Mouse (Mus musculus) cerebellum, postnatal 36 days (tissue): ENCODE results near the gene Clec1a.
"Not testable (repeated sequence)": the region's sequence is repeated elsewhere in the genome, so short reads cannot be mapped to it uniquely, and the experiment has no call there.

ENCODE experiments used
- DNase-seq, 2 experiments: peaks; one replicate each; pipeline ENCODE4 v3.0.0; 2021 to 2022; ENCODE audit warnings: mixed read lengths in 2 of 2

Clec1a gene

DNA sequence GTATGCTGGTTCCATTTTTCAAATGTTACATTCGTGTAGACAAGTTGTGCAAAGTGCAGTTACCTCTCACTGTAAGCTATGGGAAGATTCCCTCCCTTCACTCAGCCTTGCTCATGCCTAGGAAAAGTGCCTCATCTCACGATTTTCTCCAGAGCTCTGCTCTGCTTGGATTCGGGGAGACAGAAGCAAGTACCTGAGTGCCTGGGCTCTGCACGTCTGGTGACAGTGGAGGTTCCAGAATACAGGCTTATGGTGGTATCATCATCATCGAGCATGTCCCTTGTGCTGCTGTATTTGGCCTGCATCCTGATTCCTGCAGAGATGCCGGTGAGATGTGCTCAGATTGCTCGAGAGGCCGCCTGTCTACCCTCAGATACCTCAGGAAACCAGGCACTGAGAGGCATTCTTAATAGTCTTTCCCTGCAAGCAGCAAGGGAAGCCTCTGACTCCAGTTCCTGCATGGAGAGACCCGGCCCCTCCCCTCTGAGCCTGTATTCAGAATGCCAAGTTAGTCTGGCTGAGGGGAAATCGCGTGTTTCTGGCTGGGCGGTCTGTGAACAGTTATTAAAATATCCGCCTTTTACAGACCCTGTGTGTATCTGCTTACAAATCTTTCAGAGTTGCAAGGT, at the start of gene Clec1a:
Clec1a (minus strand) TSS at position 590 of the 629 bp plus-strand sequence.
- peak; percentile 3 to 16 for DNase-seq

DNA sequence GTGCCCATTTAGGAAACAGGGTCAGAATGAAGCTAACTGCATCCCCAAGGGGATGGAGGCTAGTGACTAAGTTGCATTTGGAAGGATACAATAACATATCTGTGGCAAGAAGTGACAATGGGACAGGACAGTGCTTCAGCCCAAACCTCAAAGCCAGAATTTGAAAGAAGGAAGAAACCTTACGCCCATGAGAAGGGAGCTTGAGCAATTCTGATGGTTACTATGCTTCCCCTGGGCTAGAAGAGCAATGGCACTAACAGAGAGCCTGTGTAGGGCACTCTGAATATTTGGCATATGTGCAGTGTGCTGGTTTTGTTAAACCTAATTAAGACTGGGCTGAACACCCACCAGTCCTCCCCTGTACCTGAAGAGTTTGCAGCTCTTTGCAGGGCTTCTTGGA, 47.7 kb upstream of the Clec1a start:
- DNase-seq, result not testable (repeated sequence)

DNA sequence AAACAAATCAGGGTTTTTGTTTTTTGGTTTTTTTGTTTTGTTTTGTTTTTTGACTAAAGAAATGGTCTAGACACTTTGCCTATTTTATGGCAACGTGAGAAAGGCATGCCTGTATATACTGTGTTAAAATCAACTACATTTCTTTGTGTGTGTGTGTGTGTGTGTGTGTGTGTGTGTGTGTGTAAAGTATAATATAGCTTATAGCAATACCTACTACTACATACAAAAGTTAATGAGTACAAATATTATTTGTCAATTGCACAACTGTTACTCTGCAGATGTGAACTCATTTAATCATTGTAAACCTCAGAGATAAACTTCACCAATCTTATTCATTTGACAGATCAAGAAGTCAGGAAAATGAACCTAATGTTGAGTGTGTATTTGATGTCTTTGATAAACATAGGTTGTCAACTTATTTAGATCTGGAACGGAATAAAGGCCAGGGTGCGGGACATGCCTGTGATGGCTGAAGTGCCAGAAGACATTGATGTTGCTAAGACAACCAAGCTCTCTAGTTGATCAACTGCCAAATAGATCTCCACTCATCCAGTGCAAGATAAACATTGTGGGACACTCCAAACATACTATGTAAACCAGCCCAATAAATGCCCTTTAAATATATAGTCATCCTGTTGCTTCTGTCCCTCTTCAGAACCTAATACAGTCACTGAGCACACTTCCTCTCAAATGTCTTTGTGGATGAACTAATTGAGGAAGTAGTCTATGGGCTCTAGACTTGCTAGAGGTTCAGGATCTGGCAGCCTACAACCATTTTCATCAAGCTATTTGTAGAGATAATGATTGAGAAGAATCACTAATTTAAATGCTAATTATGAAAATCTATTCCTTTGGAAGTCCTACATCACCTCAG, 45.8 kb upstream of the Clec1a start:
- no peak for DNase-seq

DNA sequence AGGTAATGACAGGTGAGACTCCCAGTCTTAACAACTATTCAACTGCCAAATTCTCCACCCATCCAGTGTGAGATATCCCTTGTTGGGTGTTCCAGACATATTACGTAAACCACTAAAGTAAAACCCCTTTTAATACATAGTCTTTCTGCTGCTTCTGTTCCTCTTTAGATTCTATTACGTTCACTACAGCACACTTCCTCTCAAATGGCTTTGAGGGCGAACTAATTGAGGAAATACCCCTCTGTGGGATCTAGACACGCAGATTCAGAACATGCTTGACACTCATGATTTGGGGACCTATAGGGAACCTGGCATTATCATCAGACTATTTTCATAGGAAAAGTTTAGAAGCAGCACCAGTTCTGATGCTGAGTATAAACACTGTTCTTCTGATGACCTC, 43.1 kb upstream of the Clec1a start:
- DNase-seq, result no peak

DNA sequence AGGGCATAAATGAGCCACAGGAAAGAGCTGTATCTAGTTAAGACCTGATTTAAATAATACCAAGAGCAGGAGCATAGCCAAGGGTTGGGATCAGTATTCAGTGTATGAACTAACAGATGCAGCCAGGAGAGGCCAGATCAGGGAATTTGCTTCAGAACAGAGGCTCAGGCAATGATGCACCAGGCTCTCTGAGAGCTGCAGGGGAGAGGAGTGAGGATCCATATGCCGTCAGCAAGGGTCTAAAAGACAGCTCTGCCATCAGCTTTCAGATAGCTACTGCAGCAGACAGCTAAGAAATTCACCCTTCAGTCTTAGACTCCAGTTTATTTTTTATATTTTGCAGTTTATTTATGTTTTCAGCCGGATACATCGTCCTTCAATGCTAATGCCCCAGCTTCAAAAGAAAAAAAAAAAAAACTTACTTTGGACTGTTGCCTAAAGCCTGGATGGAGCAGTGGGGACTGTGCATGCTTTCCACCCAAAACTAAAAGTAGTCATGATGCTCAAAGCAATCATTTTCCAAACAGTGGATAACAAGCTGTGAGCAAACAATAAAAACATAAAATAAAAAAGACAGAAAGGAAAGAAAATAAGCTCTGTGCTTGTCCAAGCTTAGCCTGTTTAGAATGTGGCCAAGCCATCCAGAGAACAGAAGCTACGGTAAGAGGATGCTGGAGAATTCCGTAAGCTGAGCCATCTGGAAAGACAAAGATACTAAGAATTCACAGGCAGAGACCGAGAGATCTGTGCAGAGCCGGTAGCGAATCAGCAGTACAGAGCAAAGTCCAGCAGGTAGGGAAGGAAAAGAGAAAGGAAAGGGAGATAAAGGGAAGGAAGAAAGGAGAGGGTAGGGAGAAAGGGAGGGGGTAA, 28.5 kb upstream of the Clec1a start:
- DNase-seq, result no peak

DNA sequence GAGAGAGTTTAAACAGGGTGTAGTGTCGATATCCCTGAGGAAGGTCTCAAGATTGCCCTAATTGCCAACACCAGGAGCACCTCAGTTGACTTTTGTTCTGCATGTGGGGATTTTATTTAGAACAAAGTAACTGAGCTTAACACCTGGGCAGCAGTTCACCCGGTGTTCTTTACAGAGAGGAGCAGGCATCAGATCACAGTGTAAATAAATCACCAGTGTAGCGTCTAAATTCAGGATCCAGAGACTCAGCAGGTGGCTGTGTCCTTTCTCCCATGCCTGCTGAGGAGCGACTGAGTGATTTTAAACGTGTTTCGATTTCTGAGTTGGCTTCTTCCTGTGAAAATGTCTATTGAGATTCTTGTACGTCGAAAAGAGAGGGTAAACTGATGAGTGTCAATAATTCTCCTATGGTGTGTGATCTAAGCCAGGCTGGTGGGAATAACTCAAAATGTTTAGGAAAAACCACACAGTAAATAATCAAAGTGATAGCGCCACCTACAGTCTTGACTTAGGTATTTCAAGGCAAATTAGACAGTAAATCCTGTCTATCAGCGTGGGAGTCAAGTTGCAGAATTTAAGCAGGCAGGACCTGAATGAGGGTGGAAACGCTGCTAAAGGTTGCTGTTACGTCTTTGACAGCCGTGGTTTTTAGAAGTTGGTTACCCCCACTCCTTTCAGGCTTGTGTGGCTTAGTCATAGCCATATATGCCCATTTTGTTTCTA, 24.8 kb upstream of the Clec1a start:
- DNase-seq, result peak in 1 of 2 experiments; percentile 2

DNA sequence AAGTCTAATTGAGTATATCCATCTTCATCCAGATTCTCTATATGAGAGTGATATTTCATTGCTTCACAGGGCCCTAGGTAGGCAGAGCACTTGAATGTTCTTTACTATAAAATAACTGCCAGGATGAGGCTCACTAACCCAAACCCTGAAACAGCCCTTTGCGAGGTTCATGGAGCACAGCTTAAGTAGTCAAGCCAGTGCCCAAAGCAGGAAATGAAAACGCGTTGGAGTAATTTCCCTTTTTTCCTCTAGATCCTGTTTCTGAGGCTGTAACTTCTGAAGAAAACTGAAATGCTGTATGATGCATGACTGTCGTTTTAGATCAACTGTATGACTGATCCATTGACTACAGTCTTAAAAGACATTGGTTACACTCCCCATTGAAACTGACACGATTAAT, 20.8 kb upstream of the Clec1a start:
- DNase-seq, result no peak

DNA sequence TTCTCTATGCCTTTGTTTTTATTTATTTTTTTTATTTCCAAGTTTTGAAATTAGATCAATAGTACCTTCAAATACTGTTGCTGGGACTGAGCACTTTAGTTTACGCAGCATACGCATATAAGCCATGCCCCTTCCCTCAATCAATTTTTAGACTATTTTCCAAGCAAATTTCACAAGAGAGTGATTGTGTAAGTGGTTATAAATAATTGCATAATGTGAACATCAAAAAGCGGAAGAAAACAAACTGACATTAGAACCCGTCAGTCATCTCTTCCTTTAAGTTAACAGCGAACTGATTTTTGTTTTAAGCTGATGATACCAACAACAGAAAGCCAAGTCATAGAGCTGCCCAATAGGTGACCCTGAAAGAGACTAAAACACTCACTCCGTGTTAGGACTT, 19.6 kb upstream of the Clec1a start:
- no peak for DNase-seq

DNA sequence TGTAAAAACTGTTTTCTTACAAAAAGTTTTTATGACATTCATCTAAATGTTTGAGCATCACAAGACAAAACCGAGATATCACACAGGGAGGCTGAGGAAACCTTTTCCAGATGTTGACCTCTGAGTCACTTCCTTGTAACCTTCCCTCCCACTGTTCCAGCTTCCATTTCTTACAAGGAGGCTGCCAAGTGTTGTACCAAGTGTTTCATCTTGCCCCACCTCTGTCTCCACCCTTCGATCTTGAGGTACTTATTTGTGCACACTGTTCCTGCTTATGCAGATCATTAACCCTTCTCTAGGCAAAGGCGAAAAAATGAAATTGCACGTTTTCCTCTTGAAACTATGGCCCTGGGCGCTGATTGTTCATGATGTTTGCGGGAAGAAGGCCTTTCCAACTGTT, 2.1 kb downstream of the Clec1a start:
- no peak for DNase-seq

DNA sequence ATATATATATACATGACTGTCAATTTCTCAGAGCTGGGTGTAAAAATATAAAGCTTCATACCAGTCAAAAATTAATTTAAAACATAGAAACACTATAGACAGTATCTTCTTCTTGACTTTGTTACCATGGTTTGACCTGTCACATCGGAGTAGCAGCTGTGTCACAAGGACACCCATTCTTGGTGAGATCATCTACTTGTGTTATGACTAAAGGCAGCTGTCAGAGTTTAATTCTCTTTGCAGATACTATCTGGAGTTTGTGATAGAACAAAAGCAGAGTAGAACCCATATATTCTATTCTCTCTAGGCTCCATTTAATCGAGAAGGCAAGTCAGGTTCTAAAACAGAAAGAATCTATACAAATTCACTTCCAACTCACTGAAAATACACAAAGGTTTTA, 13.8 kb downstream of the Clec1a start:
- no peak for DNase-seq

DNA sequence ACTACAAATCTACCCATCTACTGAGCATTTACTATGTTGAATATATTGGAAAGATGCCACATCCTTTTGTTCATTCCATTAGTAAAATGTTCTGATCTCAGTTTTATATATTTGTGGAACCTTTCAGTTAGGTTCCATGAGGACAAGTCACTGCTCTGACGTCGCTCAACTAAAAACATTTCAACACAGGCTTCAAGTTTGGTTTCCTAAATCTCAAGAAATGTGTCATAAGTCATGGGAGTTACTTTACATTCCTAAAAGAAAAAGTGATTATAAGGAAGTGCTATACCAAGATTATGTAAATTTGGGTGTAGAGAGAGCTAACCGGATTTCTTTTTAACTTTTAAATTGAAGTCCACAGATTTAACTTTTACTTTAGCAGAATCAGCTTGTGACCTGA, 15.8 kb downstream of the Clec1a start:
- DNase-seq, result no peak

DNA sequence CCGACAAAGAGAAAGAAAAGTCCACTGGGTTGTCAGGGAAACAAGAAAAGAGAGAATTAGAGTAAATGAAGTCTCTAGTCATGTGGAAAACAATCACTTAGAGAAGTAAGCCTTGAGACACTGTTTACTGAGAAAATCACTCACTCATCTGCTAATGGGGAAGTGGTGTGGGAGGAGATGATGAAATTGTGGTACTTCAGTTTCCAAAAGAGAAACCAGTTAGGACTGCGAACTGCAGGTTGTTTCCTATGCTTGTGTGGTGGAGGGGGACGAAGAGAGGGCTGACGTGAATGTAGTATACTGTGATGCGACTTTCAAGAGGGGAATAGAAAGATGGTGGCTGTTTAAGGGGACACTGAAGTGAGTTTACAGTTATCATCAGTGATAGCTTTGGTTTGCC, 17.6 kb downstream of the Clec1a start:
- DNase-seq, result no peak

DNA sequence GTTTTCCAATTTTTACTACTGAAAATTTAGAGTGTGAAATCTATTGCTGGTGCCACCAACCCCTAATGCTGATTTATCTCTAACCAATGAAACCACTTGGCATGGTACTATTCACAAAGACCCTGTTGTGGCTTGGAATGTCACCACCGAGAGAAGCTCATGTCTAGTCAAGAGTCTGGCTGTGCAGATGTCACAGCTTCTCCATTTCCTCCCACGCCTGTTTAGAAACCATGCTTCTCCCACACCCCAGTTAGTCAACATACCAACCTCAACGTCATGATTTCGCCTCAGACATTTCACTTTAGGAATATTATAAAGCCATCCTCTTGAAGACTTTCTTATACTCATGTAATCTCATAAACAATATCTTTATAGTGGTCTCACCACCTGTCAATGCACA, 24.5 kb downstream of the Clec1a start:
- no peak for DNase-seq

DNA sequence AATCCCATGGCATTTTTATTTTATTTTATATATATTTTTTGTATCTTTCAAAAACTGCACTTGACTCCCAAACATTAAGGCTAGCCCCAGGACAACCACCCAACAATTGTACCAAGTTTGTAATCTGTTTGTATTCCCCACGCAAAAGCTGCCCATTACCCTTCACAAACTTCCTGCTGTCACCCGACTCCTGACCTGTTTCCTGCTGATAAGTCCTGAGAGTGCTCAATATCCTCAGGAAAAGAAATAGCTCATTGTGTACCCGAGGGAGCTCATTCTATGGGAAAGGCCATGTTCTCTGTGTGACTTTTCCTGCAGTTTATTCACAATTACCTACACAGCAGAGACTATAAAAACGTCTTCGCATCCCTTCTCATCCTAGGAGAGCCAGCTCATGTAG, 26.0 kb downstream of the Clec1a start:
- no peak for DNase-seq

DNA sequence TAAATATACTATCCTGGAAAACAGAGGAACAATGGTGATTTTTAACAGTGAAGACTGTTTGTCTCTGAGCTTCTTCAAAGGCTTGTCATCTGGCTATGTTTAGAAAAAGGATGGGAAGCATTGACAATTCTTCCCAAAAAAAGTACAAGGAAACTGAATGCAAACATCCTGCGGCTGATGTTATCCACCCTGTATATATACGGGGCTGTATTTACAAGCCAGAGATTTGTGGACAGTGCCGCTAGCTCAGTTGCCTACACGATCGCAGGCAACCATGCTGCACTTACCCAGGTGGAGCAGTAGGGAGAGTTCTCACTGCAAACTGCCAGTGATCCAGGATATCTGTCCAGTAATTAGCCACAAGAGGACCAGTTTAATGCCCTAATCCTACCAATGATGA, 26.6 kb downstream of the Clec1a start:
- no peak for DNase-seq

DNA sequence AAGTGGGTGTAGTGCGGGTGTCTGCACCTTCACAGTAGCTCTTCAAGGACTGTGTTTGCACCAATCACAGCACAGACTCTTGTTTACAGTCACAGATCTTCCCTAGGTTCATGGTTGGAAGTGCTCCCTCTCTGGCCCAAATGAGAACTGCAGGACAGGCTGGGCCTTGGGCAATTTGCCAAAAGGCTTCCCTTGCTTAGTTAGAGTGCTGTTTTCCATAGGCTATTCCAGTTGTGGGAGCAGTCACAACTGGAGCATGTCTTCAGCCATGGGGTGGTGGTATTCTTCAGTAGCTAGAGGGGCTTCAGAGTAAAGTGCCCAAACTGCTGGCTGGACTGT, 28.1 kb downstream of the Clec1a start:
- DNase-seq, result peak; percentile 48 to 69

DNA sequence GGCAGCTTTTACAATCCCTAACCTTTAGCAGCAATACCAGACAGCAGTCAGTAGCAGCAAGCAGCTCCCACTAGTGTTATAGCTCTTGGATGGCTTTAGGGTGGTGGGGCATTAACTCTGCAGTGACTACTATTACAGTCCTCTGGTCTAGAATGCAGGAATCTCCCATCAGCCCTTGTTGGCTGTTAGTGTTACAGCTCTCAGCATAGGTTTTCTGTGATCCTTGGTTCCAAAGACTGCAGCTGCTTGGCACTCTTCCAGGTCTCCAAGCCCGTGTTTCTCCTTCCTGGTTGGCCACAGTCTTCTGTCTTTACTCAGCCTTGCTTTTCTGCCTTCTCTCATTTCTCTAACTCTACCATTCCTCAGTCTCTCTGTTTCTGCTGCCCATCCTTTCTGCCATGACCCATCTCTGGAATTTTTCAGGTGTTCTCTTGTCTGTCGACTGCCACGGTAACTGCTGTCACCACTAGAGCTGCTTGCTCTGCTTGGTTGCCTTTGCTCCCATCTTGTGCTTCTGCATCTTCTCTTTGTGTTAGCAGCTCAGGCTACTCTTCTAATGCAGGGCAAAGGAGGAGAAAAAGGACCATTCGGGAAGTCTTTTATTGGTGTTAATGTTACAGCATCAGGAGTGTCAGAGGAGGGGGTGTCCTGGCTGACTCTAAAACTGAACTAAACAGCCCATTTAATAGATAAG, 28.6 kb downstream of the Clec1a start:
- no peak for DNase-seq

DNA sequence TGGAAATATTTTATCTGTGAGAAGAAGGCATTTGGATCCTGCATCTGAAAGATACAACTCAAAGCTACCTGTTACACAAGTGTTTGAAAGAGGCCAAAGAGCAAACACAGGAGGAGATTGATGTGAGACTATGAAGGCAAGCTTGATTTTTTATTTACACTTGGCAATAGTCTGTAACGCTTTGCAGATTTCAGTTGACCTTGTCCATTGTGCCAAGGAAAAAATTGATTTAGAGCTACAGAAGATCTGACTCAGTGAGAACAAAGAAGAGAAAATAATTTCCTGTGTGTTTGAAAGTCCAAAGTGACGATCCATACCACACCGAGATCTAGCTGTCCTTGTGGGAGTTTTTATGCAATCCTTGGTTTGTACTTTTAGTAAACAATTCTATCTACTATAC, 29.5 kb downstream of the Clec1a start:
- no peak for DNase-seq

DNA sequence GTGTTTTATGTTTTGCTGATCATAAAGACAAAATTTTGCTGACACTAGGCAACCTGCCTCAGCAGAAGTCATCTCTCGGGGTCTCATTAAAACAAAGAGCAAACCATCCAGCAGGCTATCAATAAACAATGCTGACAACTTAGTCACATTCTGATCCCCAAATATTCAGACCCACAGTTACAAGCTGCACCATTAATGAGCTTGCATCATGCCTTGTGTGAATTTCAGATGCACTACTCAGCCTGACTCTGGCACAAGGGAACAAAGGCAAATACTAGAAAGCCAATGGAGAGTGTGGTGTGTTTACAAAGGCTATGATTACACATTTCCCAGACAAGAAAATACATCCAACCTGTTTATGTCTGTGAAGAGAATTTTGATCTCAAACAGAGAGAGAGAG, 37.6 kb downstream of the Clec1a start:
- no peak for DNase-seq

DNA sequence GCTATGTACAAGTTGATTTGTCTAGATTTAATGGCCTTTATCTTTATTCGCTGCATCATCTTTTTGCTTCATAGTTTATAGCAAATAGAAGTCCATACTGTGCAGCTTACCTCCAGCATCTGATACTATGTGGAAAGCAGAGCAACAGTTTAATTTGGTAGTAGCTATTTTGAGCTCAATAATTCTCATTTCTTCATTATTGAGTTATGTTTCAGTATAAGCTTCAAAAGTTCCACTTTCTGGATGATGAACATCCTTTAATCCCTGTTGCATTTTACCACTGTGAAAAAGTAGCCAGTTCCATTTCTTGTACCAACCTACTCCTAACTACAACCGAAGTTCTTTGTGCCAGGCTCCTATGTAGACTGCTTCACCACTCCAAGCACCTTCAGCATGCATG, 43.2 kb downstream of the Clec1a start, which contains the start of gene Clec9a:
Clec9a (plus strand) TSS at position 301 of the 400 bp plus-strand sequence.
- no peak for DNase-seq

DNA sequence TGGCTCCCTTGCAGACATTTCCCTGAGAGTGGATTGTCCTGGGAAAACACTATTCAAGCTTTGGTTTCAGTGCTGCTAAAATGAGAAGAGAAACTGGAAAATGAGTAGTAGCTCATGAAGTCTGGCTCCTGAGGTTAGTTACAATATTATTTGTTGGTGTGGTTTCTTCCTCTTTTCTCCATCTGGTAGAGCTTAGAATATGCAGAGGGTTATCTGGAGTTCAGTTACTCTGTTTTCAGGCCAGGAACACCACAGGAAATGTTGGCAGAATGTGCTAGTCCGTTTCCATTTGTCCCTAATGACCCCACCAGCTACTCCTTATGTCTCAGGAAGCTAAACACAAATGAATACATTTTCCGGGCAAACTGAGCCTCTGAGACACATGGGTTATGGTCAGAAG, 44.5 kb downstream of the Clec1a start:
- no peak for DNase-seq

DNA sequence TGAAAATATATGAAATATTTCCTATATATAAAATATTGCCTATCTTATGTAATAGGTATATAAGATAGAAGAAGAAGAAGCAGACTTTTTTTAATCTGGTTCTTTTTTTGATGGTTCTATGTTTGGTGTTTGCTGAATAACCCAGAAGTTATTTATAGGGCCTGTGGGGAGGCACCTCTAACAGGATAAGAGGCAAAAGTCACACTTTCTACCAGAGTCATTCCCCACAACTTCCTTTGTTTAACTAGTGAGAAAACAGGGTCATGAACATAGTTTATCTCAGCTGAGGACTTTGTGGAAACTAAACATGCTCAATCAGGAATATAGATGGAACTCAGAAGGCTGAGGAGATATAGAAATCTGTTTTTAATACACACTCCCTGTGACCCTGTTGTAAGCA, 45.8 kb downstream of the Clec1a start:
- no peak for DNase-seq
